Mouse (Mus musculus) brain, embryonic 18.5 days (tissue): ENCODE data around the gene Cd28.
"Not testable (repeated sequence)": the region's sequence is repeated elsewhere in the genome, so short reads cannot be mapped to it uniquely, and the experiment has no call there.

Experiments used
- DNase-seq: peaks from one replicate; pipeline ENCODE4 v3.0.0-alpha.2; 2012; ENCODE audit warnings: low read depth, low spot score

Cd28 gene

GRCm38 (mm10) chr1:60799795-60800345, 83.3 kb downstream of the Cd28 start:
- DNase-seq: no peak

- DNase-seq: no peak
Observed at GRCm38 (mm10) chr1:60801210-60801671, 84.6 kb downstream of the Cd28 start.

- DNase-seq: no peak
Observed at GRCm38 (mm10) chr1:60803128-60803824, 86.7 kb downstream of the Cd28 start.

GRCm38 (mm10) chr1:60803825-60804696, 87.5 kb downstream of the Cd28 start:
- DNase-seq: no peak

- no peak for DNase-seq
Observed at GRCm38 (mm10) chr1:60805178-60805577, 88.6 kb downstream of the Cd28 start.

- DNase-seq: no peak
Observed at GRCm38 (mm10) chr1:60807748-60808147, 91.1 kb downstream of the Cd28 start.

GRCm38 (mm10) chr1:60808466-60808865, 91.9 kb downstream of the Cd28 start:
- DNase-seq: no peak

- no peak for DNase-seq
Observed at GRCm38 (mm10) chr1:60809166-60809565, 92.6 kb downstream of the Cd28 start.

GRCm38 (mm10) chr1:60810821-60811220, 94.2 kb downstream of the Cd28 start:
- DNase-seq: no peak

- no peak for DNase-seq
Observed at GRCm38 (mm10) chr1:60811998-60812397, 95.4 kb downstream of the Cd28 start.

- no peak for DNase-seq
Observed at GRCm38 (mm10) chr1:60813411-60813810, 96.8 kb downstream of the Cd28 start.

GRCm38 (mm10) chr1:60815912-60816311, 99.3 kb downstream of the Cd28 start:
- no peak for DNase-seq

- DNase-seq: not testable (repeated sequence)
Observed at GRCm38 (mm10) chr1:60818491-60818890, 101.9 kb downstream of the Cd28 start.

- no peak for DNase-seq
Observed at GRCm38 (mm10) chr1:60819993-60820392, 103.4 kb downstream of the Cd28 start.

- DNase-seq: no peak
Observed at GRCm38 (mm10) chr1:60820981-60821380, 104.4 kb downstream of the Cd28 start.

- DNase-seq: no peak
Observed at GRCm38 (mm10) chr1:60821590-60821989, 105.0 kb downstream of the Cd28 start.
